Mouse (Mus musculus) lung, postnatal 0 days (tissue): ENCODE results near the gene Usp6nl.
A peak's percentile ranks its signal among the peaks of the same experiment; 100 is the strongest.

ENCODE experiments used
- CTCF ChIP-seq: IDR thresholded peaks from 2 replicates; pipeline ENCODE4 v1.5.1; 2016; ENCODE audit warnings: antibody characterized with exemption, mild to moderate bottlenecking
- EP300 ChIP-seq: IDR thresholded peaks from 2 replicates; pipeline ENCODE4 v1.6.1; 2016; ENCODE audit warnings: antibody characterized with exemption, mild to moderate bottlenecking, control low read depth

DNA sequence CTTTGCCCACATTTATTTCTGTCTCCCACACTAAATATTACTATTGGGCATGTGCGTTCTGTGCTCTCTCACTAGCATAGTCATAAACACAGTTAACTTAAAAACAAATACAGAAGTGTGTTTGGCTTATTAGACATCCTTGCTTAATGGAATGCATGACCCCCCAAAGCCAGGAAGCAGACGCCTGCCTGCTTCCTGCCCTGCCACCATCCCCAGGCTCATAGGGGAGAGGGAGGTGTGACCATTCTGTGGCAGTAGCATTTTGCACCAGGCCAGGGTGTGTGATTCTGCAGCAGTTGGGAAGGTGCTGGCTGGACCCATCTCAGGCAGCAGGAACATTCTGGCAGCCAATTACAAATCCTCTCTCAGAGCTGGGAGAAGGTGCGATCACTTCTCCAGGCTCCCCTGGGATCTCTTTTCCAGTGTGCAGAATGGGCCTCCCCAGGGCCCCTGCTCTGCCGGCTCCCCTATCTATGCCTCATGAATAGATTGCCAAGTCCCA lies 148.7 kb downstream of the Usp6nl start:
- TF ChIP-seq CTCF (no peak), EP300 (peak; percentile 17; the same call in 1 of the 2 replicates)
